Mouse (Mus musculus) spleen, embryonic (tissue): ENCODE measurements around the gene Dydc1.
"Not testable (repeated sequence)": the region's sequence is repeated elsewhere in the genome, so short reads cannot be mapped to it uniquely, and the experiment has no call there.

Experiments
- CTCF ChIA-PET: fragments of 350-600 bp; sonication (Branson Sonifier 250); formaldehyde crosslinking; loops from one replicate; lab custom pipeline; 2022; lab: Charles Lee

The Dydc1 gene

GRCm38 (mm10) chr14:41072229-41072943, at the start of gene Dydc1:
Gene Dydc1, plus strand, starts transcription at chr14:41072911.
- CTCF ChIA-PET, result no interaction called here

GRCm38 (mm10) chr14:41025087-41025486, 47.6 kb upstream of the Dydc1 start:
- CTCF ChIA-PET, result no interaction called here

DNA sequence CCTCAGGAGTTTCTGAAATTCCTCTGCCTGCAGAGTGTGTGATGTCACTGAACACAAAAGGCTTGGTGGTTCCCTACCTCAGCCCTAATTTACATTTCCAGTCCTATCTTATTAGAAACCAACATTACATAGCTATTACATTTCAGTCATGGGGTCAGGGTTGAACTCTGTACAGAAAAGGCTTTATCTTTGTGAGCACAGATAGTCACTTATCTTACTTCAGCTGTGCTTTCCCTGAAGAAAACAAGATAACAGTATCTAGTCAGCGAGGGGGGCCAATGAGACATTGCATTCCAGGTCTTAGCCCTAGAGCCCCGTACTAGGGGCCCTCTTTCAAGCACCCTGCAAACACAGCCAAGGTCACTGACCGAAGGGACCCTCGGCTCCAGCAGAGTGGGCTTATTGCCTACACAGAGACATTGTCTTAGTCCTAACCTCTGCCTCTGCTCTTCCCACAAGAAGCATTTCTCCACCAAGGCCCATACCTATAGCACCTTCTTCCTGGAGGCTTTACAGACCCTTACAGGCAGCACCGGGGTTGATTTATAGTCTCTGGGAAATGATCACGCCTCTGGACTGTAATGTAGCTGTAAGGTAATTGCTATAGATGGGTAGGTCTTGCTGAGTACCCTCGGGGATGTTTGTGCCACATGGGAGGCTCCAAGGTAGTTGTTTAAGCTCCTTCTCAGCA, 47.0 kb upstream of the Dydc1 start:
- CTCF ChIA-PET, result no interaction called here

- CTCF ChIA-PET, result no interaction called here
Measured at GRCm38 (mm10) chr14:41029303-41029702, 43.4 kb upstream of the Dydc1 start.

DNA sequence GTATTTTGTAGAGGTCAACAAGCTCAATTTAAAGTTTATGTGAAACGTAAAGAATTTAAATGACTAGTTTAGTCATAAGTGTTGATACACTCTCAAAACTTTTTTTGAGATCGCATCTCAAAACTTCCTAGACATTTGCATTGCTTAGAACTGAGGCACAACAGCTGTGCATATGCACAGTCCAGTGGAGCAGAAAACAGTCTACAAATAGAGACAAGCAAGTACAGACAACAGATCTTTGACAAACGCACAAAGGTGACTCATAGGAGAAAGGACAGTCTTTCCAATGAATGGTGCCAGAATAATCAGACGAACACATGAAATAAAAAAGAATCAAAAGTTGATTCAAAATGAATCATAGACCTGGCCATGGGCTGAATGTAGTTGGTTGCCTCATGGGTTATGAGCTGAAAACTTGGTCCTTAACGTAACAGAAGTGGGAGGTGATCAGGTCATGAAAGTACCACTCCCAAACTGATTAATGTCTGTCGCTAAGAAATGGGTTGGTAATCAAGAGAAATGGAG, 41.7 kb upstream of the Dydc1 start:
- CTCF ChIA-PET, result no interaction called here

GRCm38 (mm10) chr14:41033135-41034110, 39.3 kb upstream of the Dydc1 start:
- CTCF ChIA-PET, result interaction anchor here (0.6 to 1.1 kb wide), 7 partner anchors 35 to 1961 kb away, joined by 3 to 10 read pairs (median 4); no protein-coding TSS in a partner anchor

- CTCF ChIA-PET, result interaction anchor here (1.0 kb wide), 1 partner anchor 61 kb away, joined by 3 read pairs; no protein-coding TSS in a partner anchor
Measured at GRCm38 (mm10) chr14:41035146-41035798, 37.4 kb upstream of the Dydc1 start.

DNA sequence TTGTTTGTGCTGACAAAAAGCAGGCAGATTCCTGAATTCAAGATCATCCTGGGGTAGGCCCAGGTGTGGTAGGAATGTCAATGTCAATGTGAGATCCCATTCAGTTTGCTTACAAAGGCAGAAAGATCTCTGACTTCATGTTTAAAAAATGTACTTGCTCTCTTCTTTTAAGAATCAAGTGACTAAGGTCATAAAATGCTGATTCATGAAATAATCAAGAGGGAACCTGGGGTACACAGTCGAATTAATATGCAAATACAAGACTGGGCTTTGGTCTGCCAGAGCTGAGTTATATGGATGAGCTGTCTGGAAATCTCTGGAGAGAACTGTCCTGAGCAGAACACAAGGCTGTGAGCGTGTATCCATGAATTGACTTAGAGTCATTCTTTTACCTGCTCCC, 25.3 kb upstream of the Dydc1 start:
- CTCF ChIA-PET, result no interaction called here

DNA sequence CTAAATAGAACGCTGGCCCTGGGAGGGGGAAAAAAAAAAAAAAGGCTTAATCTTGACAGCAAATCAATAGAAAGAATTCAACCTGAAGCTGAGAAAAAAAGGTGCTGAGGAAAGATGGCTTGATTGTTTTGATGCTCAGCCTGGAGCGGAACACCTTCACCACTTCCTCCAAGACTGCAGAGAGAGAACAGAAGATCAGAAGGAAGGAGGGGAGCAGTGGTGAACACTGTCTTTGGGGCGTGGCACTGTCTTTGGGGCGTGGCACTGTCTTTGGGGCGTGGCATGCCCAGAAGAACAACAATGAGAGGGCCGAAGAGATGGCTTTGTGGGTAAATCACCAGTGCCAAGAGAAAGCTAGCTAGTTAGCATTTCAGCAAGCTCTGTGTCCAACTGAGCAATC, 22.2 kb upstream of the Dydc1 start:
- CTCF ChIA-PET, result interaction anchor here (0.7 kb wide), 1 partner anchor 227 kb away, joined by 7 read pairs; no protein-coding TSS in a partner anchor

- CTCF ChIA-PET, result no interaction called here
Measured at GRCm38 (mm10) chr14:41052481-41052880, 20.2 kb upstream of the Dydc1 start.

DNA sequence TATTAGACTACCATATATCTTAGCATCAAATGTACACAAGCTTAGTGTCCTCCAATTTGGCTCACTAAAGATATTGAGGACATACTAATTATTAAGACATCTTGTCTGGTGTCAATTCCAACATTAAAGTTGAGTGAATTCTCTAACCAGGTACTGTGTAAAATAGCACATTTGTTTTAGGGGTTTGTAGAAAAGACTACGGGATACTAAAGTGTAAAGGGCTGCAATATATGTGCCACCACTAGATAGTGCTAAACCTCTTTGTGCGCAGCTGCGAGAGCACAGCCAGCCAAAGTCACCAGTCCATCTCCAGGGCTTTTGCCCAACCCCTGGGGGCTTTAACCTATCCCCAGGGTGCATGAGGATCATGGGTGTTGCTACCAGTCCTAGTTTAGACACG, 19.5 kb upstream of the Dydc1 start:
- CTCF ChIA-PET, result not testable (repeated sequence)

DNA sequence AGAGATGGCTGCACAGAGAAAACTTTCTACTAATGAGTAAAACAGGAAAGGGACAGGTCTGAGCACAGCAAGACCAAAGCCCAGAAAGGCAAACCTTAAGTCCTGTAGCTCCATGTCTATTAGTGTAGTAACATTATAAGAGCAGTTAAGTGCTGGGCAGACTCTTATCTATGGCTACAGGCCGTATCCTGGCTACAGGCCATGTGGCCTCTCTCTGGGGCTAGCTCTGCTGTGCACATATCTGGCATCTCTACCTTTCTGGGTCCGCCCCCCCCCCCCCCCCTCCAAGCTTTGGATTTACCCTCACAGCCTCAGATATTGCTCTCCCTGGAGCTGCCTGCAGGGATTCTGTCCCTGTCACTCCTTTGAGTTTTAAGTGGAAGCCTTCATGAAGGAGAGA, 7.5 kb upstream of the Dydc1 start:
- CTCF ChIA-PET, result no interaction called here

- CTCF ChIA-PET, result no interaction called here
Measured at GRCm38 (mm10) chr14:41066416-41066815, 6.3 kb upstream of the Dydc1 start.

GRCm38 (mm10) chr14:41069108-41069507, 3.6 kb upstream of the Dydc1 start, which contains the start of gene Dydc2:
Gene Dydc2, minus strand, starts transcription at chr14:41069208.
- CTCF ChIA-PET, result no interaction called here

DNA sequence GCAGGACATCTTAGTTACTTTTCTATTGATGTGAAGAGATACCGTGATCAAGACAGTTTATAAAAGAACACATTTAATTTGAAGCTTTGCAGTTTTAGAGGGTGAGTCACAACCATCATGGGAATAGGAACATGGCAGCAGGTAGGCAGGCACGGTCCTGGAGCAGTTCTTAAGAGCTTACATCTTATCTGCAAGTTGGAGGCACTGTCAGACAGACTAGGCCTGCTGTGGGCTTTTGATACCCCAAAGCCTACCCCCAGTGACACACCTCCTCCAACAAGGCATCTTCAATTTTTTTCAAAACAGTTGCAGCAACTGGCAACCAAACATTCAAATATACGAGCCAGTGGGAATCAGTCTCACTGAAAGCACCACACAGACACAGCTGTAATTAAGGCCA, 2.4 kb upstream of the Dydc1 start:
- CTCF ChIA-PET, result no interaction called here

GRCm38 (mm10) chr14:41072944-41073275, 199 bp downstream of the Dydc1 start:
- CTCF ChIA-PET, result no interaction called here

- CTCF ChIA-PET, result no interaction called here
Measured at GRCm38 (mm10) chr14:41082408-41082807, 9.7 kb downstream of the Dydc1 start.

DNA sequence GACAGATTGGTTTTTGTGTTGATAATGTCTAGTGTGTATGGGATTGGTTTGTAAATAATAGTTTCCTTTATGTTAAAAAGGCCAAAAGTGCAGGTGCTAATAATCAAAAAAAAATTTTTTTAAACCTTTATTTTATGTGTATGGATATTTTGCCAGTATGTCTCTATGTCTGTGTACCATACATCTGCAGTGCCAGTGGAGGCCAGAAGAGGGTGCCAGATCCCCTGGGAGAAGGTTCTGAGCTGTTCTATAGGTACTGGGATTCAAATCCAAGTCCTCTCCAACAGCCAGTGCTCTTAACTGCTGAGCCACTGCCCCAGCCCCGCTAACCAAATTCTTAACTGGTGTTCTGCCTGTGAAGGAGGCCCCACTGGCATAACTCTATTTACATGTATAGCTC, 14.8 kb downstream of the Dydc1 start:
- CTCF ChIA-PET, result interaction anchor here (0.7 kb wide), 1 partner anchor 29 kb away, joined by 3 read pairs; no protein-coding TSS in a partner anchor

- CTCF ChIA-PET, result interaction anchor here (0.6 kb wide), 1 partner anchor 1301 kb away, joined by 3 read pairs; no protein-coding TSS in a partner anchor
Measured at GRCm38 (mm10) chr14:41090777-41091176, 18.1 kb downstream of the Dydc1 start.

GRCm38 (mm10) chr14:41094114-41094513, 21.4 kb downstream of the Dydc1 start:
- CTCF ChIA-PET, result interaction anchor here (0.5 kb wide), 1 partner anchor 208 kb away, joined by 4 read pairs; no protein-coding TSS in a partner anchor
